16 mouse cellular contexts compared by ENCODE assay signal in genomic region chr6:92714748-92715147, GRCm38 (mm10). TPM values are rescaled to one million over a fixed set of nuclear protein-coding genes. Genes with fewer than 3 reads are reported as not detected.
"Had no signal": no experiment of that assay in that cellular context is flagged by ENCODE, and none has a peak within 500 bp of the region (broad histone marks: within the 10 kb centered on the region; RNA-seq: fewer than 3 reads in every experiment).

No protein-coding gene starts in this region.

- DNase-seq: cerebellum, postnatal 10 days; cerebellum, postnatal 14 days; cerebellum, postnatal 25 days; cerebellum, postnatal 36 days; embryo, embryonic 11 days; forebrain, postnatal 0 days; gastrocnemius, adult 2 months; gastrocnemius, postnatal 10 days; gastrocnemius, postnatal 14 days; gastrocnemius, postnatal 25 days; gastrocnemius, postnatal 36 days; heart, adult 18-20 months; heart, adult 2 months had no signal

RNA-seq across cellular contexts. Expression of gene Prickle2, which starts 8.8 kb away (rescaled TPM):
- total RNA-seq: common myeloid progenitor, adult 5-6 weeks; granulocyte monocyte progenitor cell, adult 5-6 weeks had no signal
- polyA plus RNA-seq: erythroblast, embryonic 14.5 days had no signal
